Mouse (Mus musculus) fibroblast of lung, adult 2 months (primary cell): Measurements from ENCODE around the gene P2ry12.

Experiments used
- DNase-seq: peaks from one replicate; pipeline ENCODE4 v3.0.0-alpha.2; 2011; ENCODE audit warnings: low read depth

P2ry12 gene

DNA sequence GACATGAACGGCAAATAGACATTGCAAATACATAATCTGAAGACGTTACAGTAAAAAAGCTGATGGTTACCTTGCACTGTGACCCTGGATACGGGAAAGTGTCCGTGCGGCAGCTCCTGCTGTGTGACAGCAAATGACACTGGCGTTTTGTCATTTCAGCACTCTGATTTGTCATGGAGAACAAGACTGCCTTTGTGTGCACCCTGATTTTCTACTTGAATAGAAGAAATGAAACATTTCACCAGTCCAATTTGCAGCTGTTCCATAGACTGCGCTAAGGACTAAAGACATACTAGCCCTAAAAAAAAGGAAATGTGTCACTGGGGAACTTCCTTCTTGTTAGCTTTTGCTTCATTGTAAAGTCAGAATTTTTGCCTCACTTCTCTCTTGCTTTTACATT, at the start of gene P2ry12:
Gene P2ry12 (minus strand): TSS at position 168 of the 400 bp plus-strand sequence.
- DNase-seq: no peak

DNA sequence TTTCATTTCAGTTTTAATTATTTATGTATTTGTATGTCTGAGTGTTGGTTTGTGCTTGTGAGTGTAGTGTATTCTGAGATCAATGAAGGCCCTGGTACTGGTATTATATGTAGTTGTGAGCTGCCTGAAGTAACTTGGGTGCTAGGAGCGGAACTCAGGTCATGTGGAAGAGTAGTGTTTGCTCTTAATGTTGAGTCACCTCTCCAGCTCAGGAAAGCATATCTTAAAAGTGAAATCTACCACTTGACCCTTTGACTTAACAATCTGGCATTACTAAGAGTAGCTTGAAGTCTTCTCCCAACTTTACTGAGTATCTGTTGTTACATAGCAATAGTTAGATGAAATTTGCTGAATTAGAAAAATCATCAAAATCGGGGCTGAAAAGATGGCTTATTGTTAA, 42.8 kb upstream of the P2ry12 start:
- no peak for DNase-seq

GRCm38 (mm10) chr3:59304944-59305343, 42.3 kb upstream of the P2ry12 start:
- DNase-seq: no peak

- no peak for DNase-seq
These were observed 35.0 kb upstream of the P2ry12 start for GRCm38 (mm10) chr3:59297653-59298052.

DNA sequence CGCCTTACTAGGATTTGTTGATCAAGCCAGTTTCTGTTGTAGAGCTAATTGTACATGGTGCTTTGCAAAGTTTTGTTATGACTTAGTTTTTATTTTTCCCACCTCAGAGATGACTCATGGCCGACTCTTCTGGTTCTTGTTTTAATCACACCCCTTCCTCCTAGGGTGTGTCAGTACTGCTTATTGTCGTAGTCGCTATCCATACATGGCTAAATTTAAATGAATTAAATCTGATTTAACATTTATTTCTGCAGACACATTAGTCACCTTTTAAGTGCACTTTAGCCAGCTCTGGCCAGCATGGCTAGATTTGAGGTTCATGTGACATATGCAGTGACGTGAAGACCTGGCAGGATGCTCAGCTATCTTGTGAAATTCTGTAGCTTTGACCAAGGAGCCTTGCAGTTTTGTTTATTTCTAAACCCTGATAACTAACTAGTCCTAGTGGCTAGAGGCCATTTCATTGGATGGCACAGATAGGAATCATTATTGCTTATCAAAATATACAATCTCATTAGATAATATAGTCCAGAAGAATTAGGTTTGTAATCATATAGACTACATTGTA, 34.0 kb upstream of the P2ry12 start:
- DNase-seq: peak; percentile 69

DNA sequence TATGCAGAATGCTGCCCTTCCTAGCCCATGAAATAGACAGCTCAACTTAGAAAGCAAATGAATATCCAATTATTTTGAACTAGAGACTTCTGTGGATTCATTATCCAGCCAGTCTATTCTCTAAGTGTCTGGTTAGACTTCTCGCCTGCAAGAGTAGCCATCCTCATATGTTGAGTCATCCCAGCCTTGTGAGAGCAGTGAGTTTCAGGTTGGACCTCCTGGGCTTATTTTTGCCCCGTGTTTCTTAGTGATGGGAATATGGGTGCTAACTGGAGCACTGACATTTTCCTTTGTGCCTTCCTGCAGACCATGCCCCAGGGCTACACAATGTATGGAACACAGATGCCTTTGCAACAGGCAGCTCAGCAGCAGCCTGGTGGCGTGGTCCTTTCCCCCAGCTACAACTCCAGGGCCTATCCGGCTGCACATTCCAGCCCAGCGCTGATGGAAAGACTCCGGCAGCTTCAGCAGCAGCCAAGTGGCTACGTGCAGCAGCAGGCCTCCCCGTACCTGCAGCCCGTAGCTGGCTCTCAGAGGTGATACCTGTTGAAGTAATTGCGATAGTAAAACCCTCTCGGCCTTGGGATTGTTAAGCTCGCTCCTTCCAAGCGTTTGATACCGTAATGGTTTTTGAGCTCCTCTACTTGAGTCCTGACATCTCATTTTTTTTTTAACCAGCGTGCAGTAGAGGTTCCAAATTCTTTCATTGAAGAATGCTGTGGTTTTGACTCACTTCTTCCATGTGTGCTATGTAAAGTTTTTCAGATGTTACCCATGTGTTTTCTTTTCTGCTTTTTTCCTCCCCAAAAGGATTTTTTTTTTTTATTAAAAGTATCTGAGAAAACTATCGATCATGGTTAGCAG, 33.3 kb upstream of the P2ry12 start:
- DNase-seq: no peak

DNA sequence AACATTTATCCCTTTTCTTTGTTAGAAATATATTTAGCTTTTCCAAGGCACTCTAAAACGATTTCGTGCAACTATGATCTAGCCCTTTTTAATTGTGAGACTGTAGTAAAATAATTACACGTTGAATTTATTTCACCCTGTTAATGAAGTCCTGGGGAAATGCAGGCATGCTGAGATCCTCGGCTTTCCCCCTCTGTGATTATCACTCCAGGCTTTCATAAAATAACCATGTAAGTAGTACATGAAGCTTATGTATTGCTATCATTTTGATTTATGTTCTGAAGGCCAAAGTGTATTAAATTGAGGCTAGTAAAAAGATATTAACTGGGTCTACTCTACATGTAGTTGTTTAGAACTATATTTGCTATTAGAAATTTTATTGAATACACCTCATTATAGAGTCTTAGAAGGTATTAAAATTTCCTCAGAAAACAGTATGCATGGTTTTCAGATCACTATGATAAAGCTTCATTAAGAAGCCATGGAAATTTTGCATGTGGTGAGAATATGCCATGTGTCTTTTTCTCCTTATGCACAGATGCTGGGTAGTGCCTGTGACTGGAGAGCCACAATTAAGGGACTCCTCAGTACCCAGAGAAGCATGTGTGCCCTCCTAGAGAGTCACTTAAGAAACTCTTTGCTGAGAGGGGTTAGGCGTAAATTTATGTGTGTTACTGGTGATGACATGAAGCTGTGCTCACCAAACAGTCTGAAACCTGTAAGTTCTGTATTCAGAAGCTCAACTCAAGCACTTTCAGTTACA, 30.9 kb upstream of the P2ry12 start:
- DNase-seq: no peak

DNA sequence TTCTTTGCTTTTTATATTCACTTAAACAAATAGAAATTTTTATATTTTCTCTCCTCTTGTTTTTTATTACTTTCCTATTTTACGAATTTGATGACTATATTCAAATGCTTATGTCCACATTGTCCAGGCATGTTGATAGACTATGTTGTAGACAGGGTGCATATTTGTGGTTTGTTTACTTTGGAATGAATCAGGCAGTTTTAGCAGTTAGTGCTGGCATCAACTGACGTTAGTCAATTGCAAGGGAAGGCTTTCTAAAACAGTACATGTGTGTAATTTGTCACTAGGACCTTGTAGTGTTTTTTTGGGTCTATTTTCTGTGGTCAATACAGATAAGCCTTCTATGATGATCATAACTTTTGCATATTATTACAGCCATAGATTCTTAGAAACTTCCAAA, 27.9 kb upstream of the P2ry12 start:
- DNase-seq: peak; percentile 67

DNA sequence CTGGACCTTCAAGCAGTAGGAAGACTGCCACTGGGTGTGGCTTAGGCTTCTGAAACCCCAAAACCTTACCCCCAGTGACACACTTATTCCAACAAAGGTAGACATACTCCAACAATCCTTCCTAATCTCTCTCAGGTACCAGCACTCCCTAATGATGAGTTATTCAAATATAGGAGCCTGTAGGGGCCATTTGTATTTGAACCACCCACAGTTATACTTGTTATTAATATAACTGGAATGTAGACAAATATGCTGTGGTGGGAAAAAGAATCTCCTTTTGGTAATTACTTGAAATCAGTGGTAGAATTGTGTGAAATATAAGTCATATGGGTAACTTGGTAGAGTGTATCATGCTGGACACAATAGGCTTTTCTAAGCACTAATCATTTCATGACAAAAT, 15.9 kb upstream of the P2ry12 start:
- no peak for DNase-seq

DNA sequence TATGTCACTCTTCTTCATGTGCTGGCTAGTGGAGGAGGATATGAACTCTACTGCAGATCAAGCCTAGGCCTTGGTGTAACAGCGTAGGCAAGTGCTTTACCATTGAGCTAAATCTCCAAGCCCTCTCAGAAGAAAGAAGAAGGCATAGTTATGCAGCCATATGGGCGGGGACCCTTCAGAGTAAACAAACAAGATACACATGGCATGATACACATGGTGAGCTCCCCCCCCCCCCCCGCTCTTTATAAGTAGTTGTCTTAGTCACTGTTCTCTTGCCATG, 15.5 kb upstream of the P2ry12 start:
- no peak for DNase-seq

DNA sequence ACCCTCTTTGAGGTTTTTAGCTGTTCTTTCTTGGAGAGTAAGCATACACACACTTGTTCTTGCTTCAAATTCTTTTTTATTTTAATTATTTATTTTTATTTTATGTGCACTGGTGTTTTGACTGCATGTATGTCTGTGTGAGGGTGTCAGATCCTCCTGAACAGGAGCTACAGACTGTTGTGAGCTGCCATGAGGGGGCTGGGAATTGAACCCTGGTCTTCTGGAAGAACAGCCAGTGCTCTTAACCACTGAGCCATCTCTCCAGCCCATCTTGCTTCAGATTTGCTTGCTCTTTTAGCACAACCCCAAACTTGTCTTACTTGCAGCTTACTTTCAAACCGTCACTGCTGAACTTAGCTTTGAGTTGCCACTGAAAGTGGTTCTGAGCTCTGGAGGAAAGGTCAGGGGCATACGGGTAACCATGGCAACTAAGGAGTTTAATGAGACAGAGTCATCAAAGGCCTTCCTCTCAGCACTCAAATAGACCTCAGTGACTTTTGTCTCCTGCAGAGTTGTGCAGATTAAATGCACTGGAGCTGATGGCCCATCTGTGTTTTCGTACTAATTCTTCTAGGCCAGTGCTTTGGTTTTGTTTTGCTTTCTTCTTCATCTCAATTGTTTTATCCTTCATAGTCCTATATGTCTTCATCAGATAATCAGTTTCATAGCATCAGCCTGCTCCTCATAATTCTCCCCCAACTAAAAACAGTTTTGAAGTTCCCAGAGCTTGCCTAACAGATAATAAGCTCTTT, 15.0 kb upstream of the P2ry12 start:
- DNase-seq: no peak

GRCm38 (mm10) chr3:59270811-59271210, 8.1 kb upstream of the P2ry12 start:
- DNase-seq: no peak

DNA sequence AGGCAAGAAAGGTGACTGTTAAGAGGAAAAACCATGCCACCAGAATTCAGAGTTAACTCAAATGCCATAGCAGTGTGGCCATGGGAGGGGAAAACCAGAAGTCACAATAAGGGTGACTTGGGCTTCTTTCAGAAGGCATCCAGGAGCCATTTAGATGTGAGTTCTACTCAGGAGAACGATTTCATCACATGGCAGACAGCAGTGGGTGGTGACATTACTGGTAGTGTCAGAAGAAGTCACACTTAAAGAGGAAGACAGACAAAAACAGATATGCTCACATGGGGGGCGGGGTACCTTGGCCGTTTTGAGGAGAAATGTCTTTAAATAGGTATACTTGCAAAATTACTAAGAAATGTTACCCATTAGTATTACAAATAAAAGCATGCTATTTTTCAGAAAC, 1.3 kb upstream of the P2ry12 start:
- no peak for DNase-seq

DNA sequence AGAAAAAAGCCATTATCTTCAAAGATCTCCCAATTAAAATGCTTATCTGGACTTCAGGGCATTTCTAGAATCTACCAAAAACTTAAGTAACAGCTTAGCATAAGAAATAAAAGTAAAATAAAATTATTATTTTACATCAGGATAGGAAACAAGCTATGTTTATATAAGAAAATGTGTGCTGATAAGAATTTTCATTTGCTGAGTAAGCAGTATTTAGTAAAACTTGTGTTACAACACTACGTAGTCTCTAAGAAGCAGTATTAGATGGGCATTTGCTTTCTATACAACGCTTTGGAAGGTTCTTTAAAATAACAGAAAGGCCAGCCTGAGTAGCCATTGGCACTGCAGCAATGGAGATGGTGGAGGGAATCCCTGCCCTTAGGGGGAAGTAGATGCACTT, 746 bp upstream of the P2ry12 start:
- DNase-seq: no peak

DNA sequence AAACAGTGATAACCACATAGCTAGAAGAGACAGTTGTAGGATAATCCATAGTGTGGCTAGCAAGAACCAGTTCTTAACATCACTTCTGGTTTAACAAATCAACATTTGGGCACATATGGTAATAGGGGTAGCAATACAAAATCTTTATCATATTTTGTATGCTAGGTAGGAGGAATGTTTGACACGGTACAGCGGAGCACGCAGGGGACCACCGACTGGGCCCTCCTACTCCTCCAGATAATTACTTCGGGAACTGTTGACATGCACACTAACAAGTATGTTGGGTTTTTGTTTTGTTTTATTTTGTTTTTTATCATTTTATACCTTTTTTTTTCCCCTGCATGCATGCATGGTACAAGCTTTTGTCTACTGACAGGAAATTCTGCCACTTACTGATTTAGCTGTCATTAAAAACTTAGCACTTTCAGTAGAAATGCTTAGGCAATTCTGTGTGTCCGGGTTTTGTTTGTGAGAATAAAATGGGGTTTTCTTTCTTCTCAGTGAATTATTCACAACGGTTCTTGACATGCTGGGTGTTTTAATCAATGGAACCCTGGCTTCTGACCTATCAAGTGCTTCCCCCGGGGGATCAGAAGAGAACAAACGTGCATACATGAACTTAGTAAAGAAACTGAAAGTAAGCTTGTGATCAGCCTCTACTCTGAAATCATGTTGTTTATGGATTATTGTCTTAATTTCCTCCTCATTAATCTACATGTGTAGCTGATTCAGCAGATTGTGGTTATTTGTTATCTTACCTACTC, 780 bp downstream of the P2ry12 start:
- DNase-seq: no peak

DNA sequence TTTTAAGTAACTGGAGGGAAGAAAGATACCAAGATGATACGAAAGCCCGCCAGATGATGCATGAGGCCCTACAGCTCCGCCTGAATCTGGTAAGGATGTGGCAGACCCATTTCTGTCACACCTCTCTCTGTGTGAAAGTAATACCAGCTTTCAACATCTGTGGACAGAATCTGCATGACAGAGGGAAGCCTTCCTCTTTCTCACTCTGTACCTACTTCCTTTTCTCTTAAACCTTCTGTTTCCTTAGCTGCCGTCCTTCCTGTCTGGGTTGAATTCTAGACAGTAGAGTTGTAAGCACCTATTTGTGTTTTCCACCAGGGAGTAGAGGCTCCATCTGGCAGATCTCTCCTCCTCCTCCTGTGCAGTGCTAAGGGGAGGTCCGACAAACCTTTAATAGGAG, 1.9 kb downstream of the P2ry12 start:
- no peak for DNase-seq

GRCm38 (mm10) chr3:59257740-59258664, 4.7 kb downstream of the P2ry12 start:
- no peak for DNase-seq

DNA sequence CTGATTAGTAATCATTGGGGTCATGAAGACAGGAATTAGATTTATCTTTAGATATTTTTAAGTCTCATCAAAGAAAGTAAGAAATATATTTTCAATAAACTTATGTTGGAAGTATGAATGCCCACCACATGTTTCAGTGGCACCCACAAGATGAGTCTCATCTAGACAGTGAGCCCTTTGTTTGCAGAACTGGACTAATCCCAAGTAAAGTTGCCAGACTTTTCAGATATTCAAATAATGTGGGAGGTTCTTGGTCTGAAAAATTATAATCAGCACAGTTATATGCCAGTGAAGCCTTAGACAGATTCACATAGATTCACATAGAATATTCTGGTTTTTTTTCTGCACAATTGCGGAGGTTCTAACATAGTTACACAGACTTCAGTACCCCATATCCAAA, 12.2 kb downstream of the P2ry12 start:
- no peak for DNase-seq

- no peak for DNase-seq
These were observed 14.6 kb downstream of the P2ry12 start for GRCm38 (mm10) chr3:59248031-59248430.

DNA sequence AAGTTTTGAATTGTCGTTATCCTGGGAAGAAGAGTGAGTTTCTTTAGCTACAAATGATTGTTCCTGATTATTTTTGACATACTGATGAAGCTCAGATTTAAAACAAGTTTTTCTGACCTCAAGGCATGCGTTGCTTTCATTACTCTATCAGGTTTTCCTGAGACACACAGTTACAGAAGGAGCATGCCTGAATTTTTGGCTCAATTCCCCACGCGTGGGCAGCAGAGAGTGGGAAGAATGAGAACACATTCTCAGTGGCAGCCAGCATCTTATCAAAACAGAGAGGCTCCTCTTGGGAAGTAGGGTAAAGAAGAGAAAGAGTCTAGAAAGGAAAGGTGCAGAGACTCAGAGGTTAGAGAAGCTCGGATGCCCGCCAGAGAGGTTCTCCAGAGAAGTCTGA, 19.3 kb downstream of the P2ry12 start:
- no peak for DNase-seq

DNA sequence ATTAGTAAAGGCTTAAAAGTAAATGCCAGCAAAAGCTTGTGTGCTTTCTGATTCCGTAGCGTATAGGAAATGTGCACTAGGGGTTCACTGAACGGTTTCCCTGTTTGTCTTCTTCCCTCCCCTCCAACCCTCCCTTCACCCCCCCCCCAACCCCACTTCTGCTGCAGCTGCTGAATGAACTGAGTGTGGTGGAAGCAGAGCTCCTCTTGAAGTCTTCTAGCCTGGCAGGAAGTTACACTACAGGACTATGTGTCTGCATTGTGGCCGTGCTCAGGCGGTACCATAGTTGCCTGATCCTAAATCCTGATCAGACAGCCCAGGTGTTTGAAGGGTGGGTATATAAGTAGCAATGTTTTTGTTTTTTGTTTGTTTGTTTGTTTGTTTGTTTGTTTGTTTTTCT, 27.8 kb downstream of the P2ry12 start:
- no peak for DNase-seq
